Mouse (Mus musculus): ENCODE measurements around the gene Fndc3a. TPM values are rescaled to one million over a fixed set of nuclear protein-coding genes. Genes with fewer than 3 reads are reported as not detected.
A peak's percentile ranks its signal among the peaks of the same experiment; 100 is the strongest.

Gene Fndc3a
- total RNA-seq (2021): 10 to 100 TPM; 36.7 to 37.0 TPM

GRCm38 (mm10) chr14:72709710-72710340, at the start of gene Fndc3a:
Gene Fndc3a, minus strand, starts transcription at chr14:72710003.
- peak; percentile 72 to 79 for DNase-seq (ENCODE audit: extremely low spot score in 1 of 2, low spot score in 1 of 2)

DNA sequence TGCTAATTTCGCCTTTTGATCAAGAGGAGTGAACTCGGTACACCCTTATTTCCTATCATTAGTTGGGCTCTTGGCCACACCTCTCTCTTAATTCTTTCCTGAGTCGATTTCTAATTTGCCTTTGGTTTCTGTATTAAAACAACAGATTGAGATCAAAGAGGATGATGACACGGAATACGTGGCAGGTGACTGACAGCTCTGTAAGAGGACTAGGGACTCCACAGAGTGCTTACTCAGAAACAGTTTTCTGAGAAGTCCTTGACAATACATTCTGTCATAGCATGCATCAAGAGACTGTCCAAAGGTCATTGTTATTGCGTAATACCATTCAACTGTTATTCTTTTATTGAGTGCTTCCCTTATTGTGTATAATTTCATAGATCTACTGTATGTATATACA, 43.1 kb upstream of the Fndc3a start:
- no peak for DNase-seq (ENCODE audit: extremely low spot score in 1 of 2, low spot score in 1 of 2)

DNA sequence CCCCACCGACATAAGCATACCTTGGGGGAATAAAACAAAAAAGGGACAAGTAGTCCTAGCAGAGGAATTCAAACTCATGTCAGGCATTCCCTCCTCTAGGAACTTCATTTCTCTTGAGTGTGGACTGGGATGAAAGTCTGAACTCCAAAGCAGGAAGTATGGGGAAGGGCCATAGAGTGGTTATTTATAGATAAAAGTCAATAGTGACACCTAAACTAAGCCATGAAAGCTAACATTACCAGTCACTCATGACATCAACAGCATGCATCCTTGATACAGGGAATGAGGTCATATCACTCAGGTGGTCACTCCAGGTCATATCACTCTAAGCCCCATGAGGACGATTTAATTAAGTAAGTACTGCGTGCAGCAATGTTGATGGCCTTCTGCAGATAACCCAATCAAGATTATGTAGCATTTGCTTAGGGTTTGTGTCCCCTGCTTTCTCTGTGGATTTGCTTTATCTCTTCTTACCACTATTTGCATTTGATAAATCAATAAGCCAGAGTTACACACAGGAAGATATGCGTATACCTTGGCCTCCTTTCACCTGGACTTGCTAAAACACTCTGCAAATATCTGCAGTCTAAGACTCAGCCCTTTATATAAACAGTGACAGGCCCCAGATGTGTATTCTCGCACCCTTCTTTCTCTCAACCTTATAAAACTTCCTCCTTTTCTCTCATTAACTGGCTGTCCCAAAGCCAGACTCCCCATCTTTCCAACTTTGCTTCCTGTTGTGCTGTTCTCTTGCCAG, 40.8 kb upstream of the Fndc3a start:
- no peak for DNase-seq (ENCODE audit: extremely low spot score in 1 of 2, low spot score in 1 of 2)

DNA sequence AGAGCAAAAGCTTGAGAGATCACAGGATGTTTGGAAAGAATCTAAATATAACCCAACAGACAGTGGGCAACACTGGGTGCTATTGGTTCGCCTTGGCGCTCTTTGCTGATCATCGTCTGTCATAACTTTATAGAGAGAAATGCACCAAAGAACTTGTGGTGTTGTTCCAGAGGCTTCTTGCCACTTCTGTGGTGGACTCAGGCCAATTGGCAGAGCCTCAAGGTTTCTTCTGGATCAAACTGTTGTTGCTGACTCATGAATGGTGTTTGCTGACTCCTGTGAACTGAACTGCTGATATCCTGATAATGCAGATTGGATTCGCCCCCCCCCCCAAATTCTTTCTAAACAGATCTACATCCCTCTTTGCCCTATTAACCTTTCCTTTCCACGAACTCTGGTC, 38.5 kb upstream of the Fndc3a start:
- DNase-seq (ENCODE audit: extremely low spot score in 1 of 2, low spot score in 1 of 2): no peak

GRCm38 (mm10) chr14:72741667-72742066, 31.9 kb upstream of the Fndc3a start:
- no peak for DNase-seq (ENCODE audit: extremely low spot score in 1 of 2, low spot score in 1 of 2)

DNA sequence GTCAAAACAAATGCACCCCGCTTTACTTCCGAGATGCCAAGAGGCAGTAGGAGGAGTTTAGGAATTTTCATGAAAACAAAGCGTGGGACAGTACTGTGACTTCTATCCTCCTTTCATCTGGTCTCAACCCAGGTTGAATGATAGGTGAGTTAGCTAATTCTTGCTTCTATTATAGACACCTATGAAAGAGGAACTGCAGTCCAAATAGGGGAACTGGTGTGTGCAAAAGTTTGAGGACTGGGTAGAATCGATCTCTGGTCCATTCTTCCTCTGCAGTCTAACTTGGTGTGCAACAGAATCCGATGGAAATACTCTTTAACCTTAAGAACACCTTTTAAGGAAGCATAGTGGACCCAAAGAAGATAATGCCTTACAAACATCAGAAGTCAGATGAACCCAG, 30.5 kb upstream of the Fndc3a start:
- no peak for DNase-seq (ENCODE audit: extremely low spot score in 1 of 2, low spot score in 1 of 2)

DNA sequence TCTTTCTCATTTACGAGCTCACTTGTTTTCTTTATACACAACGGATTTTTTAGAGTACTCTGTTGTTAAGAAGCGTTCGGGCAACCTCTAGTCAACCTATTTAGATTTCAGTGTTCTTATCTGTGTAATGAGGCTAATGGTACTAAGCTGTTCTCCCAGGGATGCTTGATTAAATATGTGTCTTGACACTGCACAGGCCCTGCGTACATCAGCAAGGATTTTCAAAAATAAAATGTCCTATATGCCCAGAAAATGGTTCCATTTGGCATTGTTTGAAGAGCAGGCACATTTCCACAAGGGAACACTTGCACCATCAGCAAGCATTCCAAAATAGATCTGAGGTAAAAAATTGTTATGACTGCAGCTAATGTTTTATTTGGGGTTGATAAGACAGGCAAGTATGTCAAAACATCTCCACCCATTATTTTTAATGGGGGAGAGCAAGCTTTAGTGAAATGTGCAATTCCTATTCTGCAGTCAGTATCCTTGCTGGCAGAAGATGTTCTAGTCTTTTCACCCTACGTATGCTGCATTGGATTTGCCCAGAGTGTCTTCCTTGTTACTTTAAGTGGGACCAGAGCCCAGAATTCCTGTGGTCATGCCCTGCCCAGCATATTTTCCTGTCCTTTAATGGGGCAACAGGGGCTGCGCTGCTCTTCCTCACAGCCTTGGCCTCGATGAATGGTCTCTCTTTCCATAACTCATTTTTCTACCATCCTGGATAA, 29.8 kb upstream of the Fndc3a start:
- no peak for DNase-seq (ENCODE audit: extremely low spot score in 1 of 2, low spot score in 1 of 2)

GRCm38 (mm10) chr14:72738776-72739175, 29.0 kb upstream of the Fndc3a start:
- no peak for DNase-seq (ENCODE audit: extremely low spot score in 1 of 2, low spot score in 1 of 2)

- DNase-seq (ENCODE audit: extremely low spot score in 1 of 2, low spot score in 1 of 2): no peak
Measured at GRCm38 (mm10) chr14:72738217-72738616, 28.4 kb upstream of the Fndc3a start.

- no peak for DNase-seq (ENCODE audit: extremely low spot score in 1 of 2, low spot score in 1 of 2)
Measured at GRCm38 (mm10) chr14:72725865-72726264, 16.1 kb upstream of the Fndc3a start.

- no peak for DNase-seq (ENCODE audit: extremely low spot score in 1 of 2, low spot score in 1 of 2)
Measured at GRCm38 (mm10) chr14:72722274-72723053, 12.7 kb upstream of the Fndc3a start.

- no peak for DNase-seq (ENCODE audit: extremely low spot score in 1 of 2, low spot score in 1 of 2)
Measured at GRCm38 (mm10) chr14:72716175-72716574, 6.4 kb upstream of the Fndc3a start.

- DNase-seq (ENCODE audit: extremely low spot score in 1 of 2, low spot score in 1 of 2): no peak
Measured at GRCm38 (mm10) chr14:72711130-72711529, 1.3 kb upstream of the Fndc3a start.

GRCm38 (mm10) chr14:72710341-72711027, 681 bp upstream of the Fndc3a start:
- DNase-seq (ENCODE audit: extremely low spot score in 1 of 2, low spot score in 1 of 2): peak in 1 of 2 experiments; percentile 22

DNA sequence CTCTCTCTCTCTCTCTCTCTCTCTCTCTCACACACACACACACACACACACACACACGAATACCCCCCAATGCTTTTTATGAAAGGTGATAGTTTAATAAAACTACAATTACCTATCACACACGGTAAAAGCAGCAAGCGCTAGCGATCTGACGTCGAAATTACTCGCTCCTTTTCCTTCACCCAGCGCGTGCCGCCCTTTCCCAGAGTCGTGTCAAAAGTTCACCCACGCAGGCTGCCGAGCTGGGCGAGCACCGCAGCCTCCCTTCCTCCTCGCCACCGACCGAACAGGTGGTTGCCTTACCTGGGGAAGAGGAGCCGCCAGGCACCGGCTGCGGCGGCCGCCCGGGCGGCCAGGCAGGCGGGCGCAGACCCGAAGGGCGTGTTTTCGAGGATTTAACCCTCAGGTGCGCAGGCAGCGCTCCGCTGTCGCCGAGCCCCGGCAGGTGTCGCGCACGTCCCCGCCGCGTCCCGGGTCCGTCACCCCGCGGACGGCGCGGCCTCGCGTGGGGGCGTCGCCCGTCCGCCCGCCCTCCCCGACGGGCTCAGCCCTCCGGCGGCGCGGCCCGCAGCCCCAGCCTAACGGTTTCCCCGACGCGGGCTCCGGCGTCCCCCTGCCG, 603 bp downstream of the Fndc3a start:
- DNase-seq (ENCODE audit: extremely low spot score in 1 of 2, low spot score in 1 of 2): peak in 1 of 2 experiments; percentile 8

DNA sequence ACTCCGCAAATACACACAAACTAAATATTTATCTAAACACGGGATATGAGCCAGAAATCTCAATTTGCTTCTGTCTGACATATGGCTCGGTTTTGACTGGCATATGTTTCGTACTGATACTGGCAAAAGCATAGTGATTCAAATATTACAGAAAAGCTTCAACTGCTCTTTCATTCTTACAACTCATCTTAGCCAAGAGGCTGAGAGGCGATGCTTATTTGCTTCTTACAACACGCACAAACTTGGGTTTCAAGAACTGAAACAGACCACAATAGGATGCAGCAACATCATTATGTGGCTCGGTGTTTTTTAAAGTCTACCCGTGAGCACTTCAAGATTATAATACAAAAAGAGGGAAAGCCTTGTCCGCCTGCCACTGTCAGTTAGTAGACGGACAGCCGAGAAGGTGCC, 1.2 kb downstream of the Fndc3a start:
- DNase-seq (ENCODE audit: extremely low spot score in 1 of 2, low spot score in 1 of 2): no peak

- no peak for DNase-seq (ENCODE audit: extremely low spot score in 1 of 2, low spot score in 1 of 2)
Measured at GRCm38 (mm10) chr14:72700056-72700455, 9.7 kb downstream of the Fndc3a start.

- no peak for DNase-seq (ENCODE audit: extremely low spot score in 1 of 2, low spot score in 1 of 2)
Measured at GRCm38 (mm10) chr14:72691406-72691805, 18.4 kb downstream of the Fndc3a start.

DNA sequence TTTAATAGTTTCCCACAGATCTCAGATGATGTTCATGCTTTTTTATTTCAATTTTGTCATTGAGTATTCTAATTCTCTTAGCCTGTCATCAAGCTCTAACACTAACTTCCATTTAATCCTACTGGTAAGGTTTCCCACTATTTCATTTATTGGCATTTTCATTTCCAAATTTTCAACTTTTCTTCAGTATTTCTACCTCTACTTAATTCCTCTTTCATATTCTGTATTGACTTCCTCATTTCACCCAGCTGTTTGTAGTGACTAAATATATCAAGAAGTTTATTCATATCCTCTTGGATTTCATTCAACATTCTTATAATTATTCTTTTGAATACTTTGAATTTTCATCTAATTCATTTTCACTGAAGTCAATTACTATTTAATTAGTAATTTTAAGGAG, 20.3 kb downstream of the Fndc3a start:
- DNase-seq (ENCODE audit: extremely low spot score in 1 of 2, low spot score in 1 of 2): no peak
